Mouse (Mus musculus): ENCODE results near the gene Rab27a.

GRCm38 (mm10) chr9:73068688-73069087 is 24.0 kb downstream of the Rab27a start:
- TF ChIP-seq POLR2A (IDR thresholded peaks at IDR 0.05; ENCODE audit: control insufficient read depth, low read depth, low read length) (no peak), CTCF (IDR thresholded peaks at IDR 0.05; ENCODE audit: control insufficient read depth, insufficient read depth, insufficient replicate concordance, low read depth, low read length) (no peak)

Data from testis, adult 2 months (tissue).